10 mouse cellular contexts compared by ENCODE assay signal in the genomic region with DNA sequence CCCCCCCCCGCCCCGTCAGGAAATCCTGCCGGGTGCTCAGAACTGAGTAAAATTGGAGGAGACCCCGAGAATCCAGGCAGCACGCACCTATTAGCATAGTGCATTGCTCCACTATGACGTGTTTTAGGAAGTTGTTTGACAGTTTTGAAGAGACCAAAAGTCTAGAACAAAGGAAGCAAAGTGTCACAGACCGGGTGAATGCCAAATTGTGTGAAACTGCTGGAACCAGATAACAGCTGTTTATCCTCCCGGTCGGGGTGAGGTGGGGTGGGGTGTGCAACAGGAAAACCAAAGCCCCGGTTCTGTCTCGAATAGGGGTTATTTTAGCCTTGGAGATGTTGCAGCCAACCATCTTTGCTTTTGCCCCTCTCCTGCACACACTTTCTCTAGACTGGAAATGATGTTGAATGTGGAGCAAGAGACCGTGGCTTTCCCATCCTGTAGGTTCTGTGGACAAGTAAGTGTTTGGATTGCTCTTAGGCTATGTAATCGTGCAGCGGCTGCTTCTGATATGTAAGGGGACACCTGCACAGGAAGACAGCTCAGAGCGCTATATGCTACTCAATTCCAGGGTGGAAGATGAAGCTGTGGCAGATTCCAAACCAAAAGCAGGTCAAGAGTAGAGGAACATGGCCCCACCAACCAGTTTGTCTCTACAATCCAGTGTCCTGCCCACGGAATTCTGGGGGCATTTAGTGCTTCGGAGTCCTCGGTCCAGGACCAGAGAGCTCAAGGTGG. TPM values are rescaled to one million over a fixed set of nuclear protein-coding genes. Genes with fewer than 3 reads are reported as not detected.
DNase-seq lines count a peak whose midpoint lies in the region; ATAC-seq and TF ChIP-seq lines count a peak whose summit lies in the region.
"Had no signal": no experiment of that assay in that cellular context is flagged by ENCODE, and none has a peak within 500 bp of the region (broad histone marks: within the 10 kb centered on the region; RNA-seq: fewer than 3 reads in every experiment).

No protein-coding gene starts in this region.

- no peak overlapping the region for H3K9ac ChIP-seq in lung, embryonic 14.5 days
- no peak overlapping the region for H3K9ac ChIP-seq in forebrain, embryonic 14.5 days (ENCODE audit: low read length)
- H3K9ac ChIP-seq in midbrain, postnatal 0 days (replicated peaks; ENCODE audit: low read length, poor library complexity, severe bottlenecking): no peak overlapping the region
- H3K9ac ChIP-seq: liver, embryonic 13.5 days had no signal

- 0 out of 2 replicates have a peak overlapping the region, but pooled peaks have one; percentile 33 for H3K4me3 ChIP-seq in lung, embryonic 14.5 days (ENCODE audit: low read depth, low read length)
- no peak overlapping the region for H3K4me3 ChIP-seq in forebrain, embryonic 14.5 days (ENCODE audit: low read depth, low read length)
- peak overlapping the region; percentile 40; the same call in 1 of the 2 replicates for H3K4me3 ChIP-seq in midbrain, postnatal 0 days (ENCODE audit: low read depth, low read length)
- H3K4me3 ChIP-seq: liver, embryonic 13.5 days had no signal

- no peak for TF ChIP-seq CTCF in lung, embryonic 14.5 days (IDR thresholded peaks at IDR 0.05; ENCODE audit: low read depth)
- no peak for TF ChIP-seq CTCF in midbrain, postnatal 0 days (IDR thresholded peaks at IDR 0.05)

- H3K27me3 ChIP-seq in lung, embryonic 14.5 days (ENCODE audit: insufficient read depth, low read length): peaks cover 70% of the 10 kb centered on the region
- H3K27me3 ChIP-seq in forebrain, embryonic 14.5 days (replicated peaks; ENCODE audit: control insufficient read depth, insufficient read depth, low read length): peaks cover 42% of the 10 kb centered on the region
- peaks cover 58% of the 10 kb centered on the region for H3K27me3 ChIP-seq in midbrain, postnatal 0 days (ENCODE audit: insufficient read depth, low read length)

- peak; percentile 22; the same call in 1 of the 2 replicates for ATAC-seq in lung, embryonic 14.5 days (ENCODE audit: insufficient read depth)
- no peak for ATAC-seq in forebrain, embryonic 14.5 days
- no peak for ATAC-seq in midbrain, postnatal 0 days (ENCODE audit: low FRiP score)
- ATAC-seq in activated CD4-positive, CD25-positive, alpha-beta regulatory T cell, adult 4 months: no peak

- H3K9me3 ChIP-seq in lung, embryonic 14.5 days (ENCODE audit: low read depth, low read length): no peaks in the 10 kb centered on the region
- no peaks in the 10 kb centered on the region for H3K9me3 ChIP-seq in forebrain, embryonic 14.5 days (replicated peaks; ENCODE audit: control insufficient read depth, low read length)
- H3K9me3 ChIP-seq in midbrain, postnatal 0 days (ENCODE audit: low read length): no peaks in the 10 kb centered on the region
- H3K9me3 ChIP-seq: liver, embryonic 13.5 days had no signal

- 1% methylated on average over 18 of the region's 18 CpGs for WGBS in lung, embryonic 14.5 days
- 7% methylated on average over 18 of the region's 18 CpGs for WGBS in forebrain, embryonic 14.5 days
- WGBS in midbrain, postnatal 0 days: 3% methylated on average over 18 of the region's 18 CpGs

- no peaks in the 10 kb centered on the region for H3K36me3 ChIP-seq in lung, embryonic 14.5 days (ENCODE audit: insufficient read depth)
- no peaks in the 10 kb centered on the region for H3K36me3 ChIP-seq in forebrain, embryonic 14.5 days (ENCODE audit: control insufficient read depth, insufficient read depth, low read length)
- no peaks in the 10 kb centered on the region for H3K36me3 ChIP-seq in midbrain, postnatal 0 days (ENCODE audit: insufficient read depth, low read length)
- H3K36me3 ChIP-seq: liver, embryonic 13.5 days had no signal

- H3K4me1 ChIP-seq in lung, embryonic 14.5 days (ENCODE audit: insufficient read depth): 0 out of 2 replicates have a peak, but pooled peaks cover 3% of the 10 kb centered on the region
- peaks cover 15% of the 10 kb centered on the region for H3K4me1 ChIP-seq in forebrain, embryonic 14.5 days (ENCODE audit: control insufficient read depth, insufficient read depth, low read length)
- peaks cover 6% of the 10 kb centered on the region for H3K4me1 ChIP-seq in midbrain, postnatal 0 days (ENCODE audit: insufficient read depth, low read length)
- H3K4me1 ChIP-seq: liver, embryonic 13.5 days had no signal

- H3K4me2 ChIP-seq in lung, embryonic 14.5 days: peak overlapping the region; percentile 65
- H3K4me2 ChIP-seq in forebrain, embryonic 14.5 days (ENCODE audit: low read length): peak overlapping the region; percentile 73
- H3K4me2 ChIP-seq in midbrain, postnatal 0 days (ENCODE audit: low read depth, low read length, poor library complexity, severe bottlenecking): peak overlapping the region; percentile 91

- H3K27ac ChIP-seq in lung, embryonic 14.5 days (ENCODE audit: low read depth): no peak overlapping the region
- H3K27ac ChIP-seq in forebrain, embryonic 14.5 days (ENCODE audit: low read depth, low read length): no peak overlapping the region
- H3K27ac ChIP-seq in midbrain, postnatal 0 days (ENCODE audit: low read depth, low read length): no peak overlapping the region
- H3K27ac ChIP-seq: liver, embryonic 13.5 days had no signal

- DNase-seq in lung, embryonic 14.5 days: peak; percentile 72
- no peak for DNase-seq in lung, postnatal 14 days
- no peak for DNase-seq in forebrain, embryonic 14.5 days (ENCODE audit: low spot score)
- DNase-seq in kidney, adult 9 months: peak; percentile 51
- no peak for DNase-seq in midbrain, postnatal 0 days (ENCODE audit: low spot score)
- DNase-seq in gastrocnemius, postnatal 25 days: no peak
- DNase-seq in embryo, embryonic 10 days (ENCODE audit: low spot score): no peak
- DNase-seq: liver, embryonic 13.5 days; thymus, adult 2 months had no signal

RNA-seq across cellular contexts. Expression of gene Robo3, which starts 0.9 kb away (rescaled TPM):
- 0.24 and 0.41 TPM in 2 replicates for polyA plus RNA-seq in lung, embryonic 14.5 days (2014; fragmentation: Nextera tagmentation; extraction: Ambion mirVana)
- polyA plus RNA-seq in forebrain, embryonic 14.5 days (2014; fragmentation: Nextera tagmentation; extraction: Ambion mirVana): 2.5 and 2.6 TPM in 2 replicates
- 2.8 and 2.9 TPM in 2 replicates for total RNA-seq in midbrain, postnatal 0 days (2014; rRNA removed)
- 0.88 and 1.0 TPM in 2 replicates for polyA plus RNA-seq in midbrain, postnatal 0 days (2015; fragmentation: Nextera tagmentation; extraction: Ambion mirVana)
- total RNA-seq in gastrocnemius, postnatal 25 days (2021): not detected
- polyA plus RNA-seq in activated CD4-positive, CD25-positive, alpha-beta regulatory T cell, adult 4 months (2017; shearing (Covaris generic)): not detected

RNA-seq across cellular contexts. Expression of gene Robo4, which starts 32.3 kb away (rescaled TPM):
- polyA plus RNA-seq in lung, embryonic 14.5 days (2014; fragmentation: Nextera tagmentation; extraction: Ambion mirVana): 22.8 and 25.8 TPM in 2 replicates
- 3.3 and 3.7 TPM in 2 replicates for polyA plus RNA-seq in forebrain, embryonic 14.5 days (2014; fragmentation: Nextera tagmentation; extraction: Ambion mirVana)
- total RNA-seq in midbrain, postnatal 0 days (2014; rRNA removed): 10.1 and 12.6 TPM in 2 replicates
- polyA plus RNA-seq in midbrain, postnatal 0 days (2015; fragmentation: Nextera tagmentation; extraction: Ambion mirVana): 3.6 and 4.0 TPM in 2 replicates
- 1 to 10 TPM; 7.6 to 9.7 TPM for total RNA-seq in gastrocnemius, postnatal 25 days (2021)
- polyA plus RNA-seq in activated CD4-positive, CD25-positive, alpha-beta regulatory T cell, adult 4 months (2017; shearing (Covaris generic)): not detected

RNA-seq across cellular contexts. Expression of gene Msantd2, which starts 55.1 kb away (rescaled TPM):
- 32.4 and 35.7 TPM in 2 replicates for polyA plus RNA-seq in lung, embryonic 14.5 days (2014; fragmentation: Nextera tagmentation; extraction: Ambion mirVana)
- 29.2 and 33.6 TPM in 2 replicates for polyA plus RNA-seq in forebrain, embryonic 14.5 days (2014; fragmentation: Nextera tagmentation; extraction: Ambion mirVana)
- 37.0 and 55.1 TPM in 2 replicates for total RNA-seq in midbrain, postnatal 0 days (2014; rRNA removed)
- polyA plus RNA-seq in midbrain, postnatal 0 days (2015; fragmentation: Nextera tagmentation; extraction: Ambion mirVana): 20.5 and 21.1 TPM in 2 replicates
- total RNA-seq in gastrocnemius, postnatal 25 days (2021): 1 to 10 TPM; 3.0 to 6.6 TPM
- polyA plus RNA-seq in activated CD4-positive, CD25-positive, alpha-beta regulatory T cell, adult 4 months (2017; shearing (Covaris generic)): 1 to 10 TPM; 7.9 to 9.3 TPM

Comparison
In these comparisons a context has a peak if more than half of its experiments do, and no peak if none do; other contexts are left out.
1. DNase-seq: peak in lung, embryonic 14.5 days (single experiment) and kidney, adult 9 months (single experiment); none in lung, postnatal 14 days (single experiment), forebrain, embryonic 14.5 days (single experiment), midbrain, postnatal 0 days (single experiment), gastrocnemius, postnatal 25 days (single experiment) and embryo, embryonic 10 days (single experiment).
2. Peak in every context shown above with its lines, with median percentiles within 50 percentile points of each other: H3K4me2 ChIP-seq.